Mouse (Mus musculus) hindbrain, embryonic 11.5 days (tissue): ENCODE data around the gene Olfr1389. TPM values are rescaled to one million over a fixed set of nuclear protein-coding genes. Genes with fewer than 3 reads are reported as not detected.
"Not testable (repeated sequence)": the region's sequence is repeated elsewhere in the genome, so short reads cannot be mapped to it uniquely, and the experiment has no call there.

Source experiments
- ATAC-seq: fragments of 200-750 bp; cut with Nextera tagmentation; 2 replicates; pipeline ENCODE4 v1.8.0; 2017; ENCODE audit warnings: mild to moderate bottlenecking, moderate TSS enrichment, moderate library complexity; ENCODE audit not compliant: low FRiP score
- DNase-seq: peaks from one replicate; pipeline ENCODE4 v3.0.0-alpha.2; 2015; ENCODE audit warnings: low spot score
- H3K27ac ChIP-seq: fragments of 300-500 bp; sonication (generic); 2 replicates; pipeline ENCODE4 v1.5.1; 2014; ENCODE audit warnings: mild to moderate bottlenecking, low read depth, low read length
- H3K27me3 ChIP-seq: fragments of 300-500 bp; sonication (generic); 2 replicates; pipeline ENCODE4 v1.6.1; 2014; ENCODE audit warnings: mild to moderate bottlenecking, low read length, moderate library complexity, mixed read lengths; ENCODE audit not compliant: control insufficient read depth, insufficient read depth
- H3K36me3 ChIP-seq: fragments of 300-500 bp; sonication (generic); 2 replicates; pipeline ENCODE4 v1.6.1; 2014; ENCODE audit warnings: mild to moderate bottlenecking, low read length, moderate library complexity, mixed read lengths; ENCODE audit not compliant: control insufficient read depth, insufficient read depth
- H3K4me1 ChIP-seq: fragments of 300-500 bp; sonication (generic); replicated peaks from 2 replicates; pipeline ENCODE4 v1.6.1; 2014; ENCODE audit warnings: low read length, mixed read lengths; ENCODE audit not compliant: control insufficient read depth, insufficient read depth
- H3K4me2 ChIP-seq: fragments of 300-500 bp; sonication (generic); replicated peaks from 2 replicates; pipeline ENCODE4 v1.6.1; 2014; ENCODE audit warnings: mild to moderate bottlenecking, low read depth, low read length
- H3K4me3 ChIP-seq: fragments of 300-500 bp; sonication (generic); 2 replicates; pipeline ENCODE4 v1.5.1; 2014; ENCODE audit warnings: low read depth, low read length
- H3K9ac ChIP-seq: fragments of 300-500 bp; sonication (generic); 2 replicates; pipeline ENCODE4 v1.6.1; 2014; ENCODE audit warnings: low read depth, low read length
- H3K9me3 ChIP-seq: fragments of 300-500 bp; sonication (generic); 2 replicates; pipeline ENCODE4 v1.6.1; 2016; ENCODE audit warnings: low read length; ENCODE audit not compliant: control insufficient read depth
- WGBS: fragments of 180-500 bp; shearing (Covaris S2); extraction: QIAGEN DNeasy Blood & Tissue Kit; methylation state at CpG from one replicate; pipeline ENCODE4 v1.1.7; 2014; 5-methylcytosine and 5-hydroxymethylcytosine counted together
- polyA plus RNA-seq: library from polyadenylated mRNA; unstranded; fragments of >200 nt; fragmentation: Nextera tagmentation; extraction: Ambion mirVana; gene quantifications from 2 replicates; pipeline ENCODE4 v1.2.1, GENCODE M21; 2014

Gene Olfr1389
- polyA plus RNA-seq, 1 experiment from 2014 or later: not detected

DNA sequence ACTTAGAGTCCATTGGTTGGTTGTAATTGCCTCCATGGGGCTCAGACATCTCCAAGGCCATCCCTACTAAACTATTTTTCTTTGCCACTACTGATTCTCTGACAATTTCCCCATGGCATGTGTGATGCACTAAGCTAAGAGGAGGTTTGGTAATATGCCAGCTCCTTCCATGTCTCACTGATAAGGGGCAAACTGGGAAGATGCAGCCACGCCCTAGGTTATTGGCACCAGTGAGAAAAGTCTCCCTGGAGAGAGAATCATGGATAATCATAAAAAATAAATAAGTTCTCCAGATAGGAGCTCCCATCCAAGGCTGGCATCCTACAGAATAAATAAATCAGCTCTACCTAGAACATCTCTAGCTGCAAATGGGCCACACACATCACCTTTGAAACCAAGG lies 32.2 kb downstream of the Olfr1389 start, which contains the start of gene Olfr1387:
TSS of gene Olfr1387 (plus strand) at position 301 of the 400 bp plus-strand sequence.
- Histone ChIP-seq H3K27ac (no peak within 1 kb of the TSS), H3K4me3 (no peak within 1 kb of the TSS), H3K9ac (no peak within 1 kb of the TSS), H3K36me3 (no peaks in the 10 kb centered on the region), H3K4me1 (no peaks in the 10 kb centered on the region), H3K4me2 (no peak within 1 kb of the TSS), H3K27me3 (no peaks in the 10 kb centered on the region), H3K9me3 (no peaks in the 10 kb centered on the region)
- ATAC-seq (no peak), DNase-seq (no peak)
- 81% methylated on average over 1 of the region's 1 CpGs for WGBS

DNA sequence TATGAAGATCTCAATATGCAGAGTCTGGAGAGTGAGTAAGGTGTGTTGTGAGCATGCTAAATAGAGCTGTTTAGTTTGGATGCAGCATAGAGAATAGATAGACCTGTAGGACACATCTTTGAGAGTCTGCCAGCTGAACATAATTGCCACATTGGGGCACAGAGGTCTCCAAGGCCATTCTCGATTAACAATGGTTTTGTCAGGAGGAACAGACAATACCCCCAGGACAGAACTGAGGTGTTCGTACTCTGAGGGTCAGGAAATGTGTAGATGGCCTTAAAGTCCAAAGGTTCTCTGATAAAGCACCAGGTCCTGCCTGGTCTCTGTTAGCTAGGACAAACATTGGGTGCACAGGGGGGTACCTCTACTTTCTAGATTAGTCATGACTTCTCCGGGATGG lies 41.9 kb downstream of the Olfr1389 start, which contains the start of gene Olfr1386:
TSS of gene Olfr1386 (plus strand) at position 301 of the 400 bp plus-strand sequence.
- not testable (repeated sequence) for H3K36me3 ChIP-seq, H3K9ac ChIP-seq, ATAC-seq, H3K4me3 ChIP-seq, H3K9me3 ChIP-seq, H3K27ac ChIP-seq, H3K4me1 ChIP-seq, H3K4me2 ChIP-seq, DNase-seq, H3K27me3 ChIP-seq
- WGBS: 69% methylated on average over 2 of the region's 3 CpGs

Other genes starting within 250 kb of the Olfr1389 start
- 0.10 TPM in 1 of 2 replicates, not detected in the other for gene Btnl9, start 235.9 kb upstream of the Olfr1389 start, polyA plus RNA-seq
- 59.0 and 63.2 TPM in 2 replicates for gene Zfp62, start 219.8 kb upstream of the Olfr1389 start, polyA plus RNA-seq
- 28.7 and 31.0 TPM in 2 replicates for gene Mgat1, start 178.9 kb upstream of the Olfr1389 start, polyA plus RNA-seq
- not detected in 2 replicates for gene Olfr1393, start 144.8 kb upstream of the Olfr1389 start, polyA plus RNA-seq
- not detected in 2 replicates for gene Olfr1392, start 137.8 kb upstream of the Olfr1389 start, polyA plus RNA-seq
- not detected in 2 replicates for gene Olfr10, start 118.3 kb upstream of the Olfr1389 start, polyA plus RNA-seq
- gene Olfr1391, start 100.3 kb upstream of the Olfr1389 start, polyA plus RNA-seq: not detected in 2 replicates
- gene Olfr1390, start 87.9 kb upstream of the Olfr1389 start, polyA plus RNA-seq: not detected in 2 replicates
- gene Olfr1388, start 13.6 kb downstream of the Olfr1389 start, polyA plus RNA-seq: 0.07 TPM in 1 of 2 replicates, not detected in the other
- gene Olfr1387, start 32.3 kb downstream of the Olfr1389 start, polyA plus RNA-seq: not detected in 2 replicates
- gene Olfr1386, start 42.0 kb downstream of the Olfr1389 start, polyA plus RNA-seq: not detected in 2 replicates
- not detected in 2 replicates for gene Olfr1385, start 66.0 kb downstream of the Olfr1389 start, polyA plus RNA-seq
- not detected in 2 replicates for gene Olfr1384, start 83.7 kb downstream of the Olfr1389 start, polyA plus RNA-seq
- not detected in 2 replicates for gene Olfr1383, start 96.6 kb downstream of the Olfr1389 start, polyA plus RNA-seq
- not detected in 2 replicates for gene Olfr1382, start 105.2 kb downstream of the Olfr1389 start, polyA plus RNA-seq
- not detected in 2 replicates for gene Olfr1381, start 120.4 kb downstream of the Olfr1389 start, polyA plus RNA-seq
- not detected in 2 replicates for gene Olfr1380, start 133.8 kb downstream of the Olfr1389 start, polyA plus RNA-seq
- 3.0 and 3.1 TPM in 2 replicates for gene Flt4, start 186.2 kb downstream of the Olfr1389 start, polyA plus RNA-seq
- gene Scgb3a1, start 240.5 kb downstream of the Olfr1389 start, polyA plus RNA-seq: not detected in 2 replicates